In the genomic region with DNA sequence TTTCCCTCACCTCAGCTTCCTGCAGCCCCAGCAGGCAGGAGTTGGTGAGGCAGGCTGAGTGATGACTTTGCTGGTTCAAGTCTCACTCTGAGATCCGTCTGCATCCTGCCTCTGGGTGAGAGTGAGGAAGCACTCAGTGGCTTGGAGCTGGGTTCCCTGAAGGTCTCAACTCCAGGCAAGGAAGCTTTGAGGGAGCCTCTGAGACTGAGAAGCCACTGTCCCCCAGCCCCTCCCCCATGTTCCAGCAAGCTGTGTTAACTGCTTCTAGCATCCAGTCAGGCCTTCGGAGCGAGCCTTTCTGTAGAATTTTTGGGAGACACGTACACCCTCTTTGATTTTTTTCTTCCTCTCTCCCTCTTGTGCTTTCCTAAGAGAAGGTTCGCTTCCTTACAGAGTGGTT, we compare ENCODE assay signal across 9 mouse cellular contexts. TPM values are rescaled to one million over a fixed set of nuclear protein-coding genes. Genes with fewer than 3 reads are reported as not detected.
DNase-seq lines count a peak whose midpoint lies in the region; ATAC-seq and TF ChIP-seq lines count a peak whose summit lies in the region.
"Had no signal": no experiment of that assay in that cellular context is flagged by ENCODE, and none has a peak within 500 bp of the region (broad histone marks: within the 10 kb centered on the region; RNA-seq: fewer than 3 reads in every experiment).

No protein-coding gene starts in this region.

- no peaks in the 10 kb centered on the region for H3K9me3 ChIP-seq in kidney, embryonic 15.5 days (replicated peaks)
- H3K9me3 ChIP-seq in forebrain, postnatal 0 days (ENCODE audit: low read length): no peaks in the 10 kb centered on the region
- H3K9me3 ChIP-seq in limb, embryonic 10.5 days (replicated peaks): no peaks in the 10 kb centered on the region
- no peaks in the 10 kb centered on the region for H3K9me3 ChIP-seq in neural tube, embryonic 15.5 days (replicated peaks)

- no peaks in the 10 kb centered on the region for H3K36me3 ChIP-seq in kidney, embryonic 15.5 days
- no peaks in the 10 kb centered on the region for H3K36me3 ChIP-seq in forebrain, postnatal 0 days (ENCODE audit: insufficient read depth)
- H3K36me3 ChIP-seq in limb, embryonic 10.5 days: peaks cover 78% of the 10 kb centered on the region
- no peaks in the 10 kb centered on the region for H3K36me3 ChIP-seq in neural tube, embryonic 15.5 days

- no peak overlapping the region for H3K9ac ChIP-seq in kidney, embryonic 15.5 days
- H3K9ac ChIP-seq in forebrain, postnatal 0 days: no peak overlapping the region
- H3K9ac ChIP-seq in neural tube, embryonic 15.5 days (replicated peaks): no peak overlapping the region

- 23% methylated on average over 5 of the region's 5 CpGs for WGBS in kidney, embryonic 15.5 days
- 21% methylated on average over 5 of the region's 5 CpGs for WGBS in forebrain, postnatal 0 days
- 13% methylated on average over 5 of the region's 5 CpGs for WGBS in limb, embryonic 10.5 days
- WGBS in neural tube, embryonic 15.5 days: 23% methylated on average over 5 of the region's 5 CpGs

- no peak for ATAC-seq in kidney, embryonic 15.5 days (replicated peaks; ENCODE audit: low FRiP score)
- no peak for ATAC-seq in forebrain, postnatal 0 days
- no peak for ATAC-seq in neural tube, embryonic 15.5 days (ENCODE audit: low FRiP score)
- ATAC-seq in erythroblast, adult 5-6 weeks (replicated peaks; ENCODE audit: low FRiP score, poor library complexity, severe bottlenecking): no peak

- no peak for DNase-seq in kidney, postnatal 14 days
- DNase-seq in forebrain, postnatal 0 days: peak; percentile 3
- peak; percentile 45 for DNase-seq in limb, embryonic 10.5 days (ENCODE audit: low spot score)
- DNase-seq in spleen, postnatal 4 days (ENCODE audit: low spot score in 2 of 2): no peak
- no peak for DNase-seq in adipocyte (ENCODE audit: low spot score)
- DNase-seq: cerebellum, postnatal 14 days had no signal

- H3K27me3 ChIP-seq in kidney, embryonic 15.5 days: peaks cover 100% of the 10 kb centered on the region
- H3K27me3 ChIP-seq in forebrain, postnatal 0 days (ENCODE audit: insufficient read depth, low read length): peaks cover 51% of the 10 kb centered on the region
- H3K27me3 ChIP-seq in limb, embryonic 10.5 days (ENCODE audit: low read depth, poor library complexity, severe bottlenecking): peaks cover 79% of the 10 kb centered on the region
- H3K27me3 ChIP-seq in neural tube, embryonic 15.5 days (replicated peaks): peaks cover 93% of the 10 kb centered on the region

- TF ChIP-seq CTCF in forebrain, postnatal 0 days (IDR thresholded peaks at IDR 0.05; ENCODE audit: low read depth): no peak

- H3K4me1 ChIP-seq in kidney, embryonic 15.5 days: peaks cover 59% of the 10 kb centered on the region
- peaks cover 16% of the 10 kb centered on the region for H3K4me1 ChIP-seq in forebrain, postnatal 0 days (ENCODE audit: insufficient read depth)
- peaks cover 89% of the 10 kb centered on the region for H3K4me1 ChIP-seq in limb, embryonic 10.5 days
- H3K4me1 ChIP-seq in neural tube, embryonic 15.5 days: peaks cover 50% of the 10 kb centered on the region

- peak overlapping the region; percentile 89 for H3K4me2 ChIP-seq in kidney, embryonic 15.5 days
- H3K4me2 ChIP-seq in forebrain, postnatal 0 days (ENCODE audit: low read depth): no peak overlapping the region
- peak overlapping the region; percentile 94 for H3K4me2 ChIP-seq in neural tube, embryonic 15.5 days

- H3K27ac ChIP-seq in kidney, embryonic 15.5 days: no peak overlapping the region
- H3K27ac ChIP-seq in forebrain, postnatal 0 days (ENCODE audit: low read depth, low read length): no peak overlapping the region
- peak overlapping the region; percentile 95 for H3K27ac ChIP-seq in limb, embryonic 10.5 days
- no peak overlapping the region for H3K27ac ChIP-seq in neural tube, embryonic 15.5 days (replicated peaks)

- peak overlapping the region; percentile 50; the same call in 1 of the 2 replicates for H3K4me3 ChIP-seq in kidney, embryonic 15.5 days (replicated peaks)
- no peak overlapping the region for H3K4me3 ChIP-seq in forebrain, postnatal 0 days (ENCODE audit: low read depth, low read length)
- H3K4me3 ChIP-seq in limb, embryonic 10.5 days: peak overlapping the region; percentile 81
- no peak overlapping the region for H3K4me3 ChIP-seq in neural tube, embryonic 15.5 days (replicated peaks)

RNA-seq across cellular contexts. Expression of gene Cyp26b1, which starts 10.9 kb away (rescaled TPM):
- 5.7 and 6.4 TPM in 2 replicates for polyA plus RNA-seq in kidney, embryonic 15.5 days (2015; fragmentation: Nextera tagmentation; extraction: Ambion mirVana)
- total RNA-seq in forebrain, postnatal 0 days (2014; rRNA removed): 7.5 and 10.6 TPM in 2 replicates
- polyA plus RNA-seq in forebrain, postnatal 0 days (2015; fragmentation: Nextera tagmentation; extraction: Ambion mirVana): 5.2 and 6.5 TPM in 2 replicates
- 32.7 and 47.1 TPM in 2 replicates for polyA plus RNA-seq in limb, embryonic 10.5 days (2016; fragmentation: Nextera tagmentation; extraction: Ambion mirVana)
- polyA plus RNA-seq in neural tube, embryonic 15.5 days (2015; fragmentation: Nextera tagmentation; extraction: Ambion mirVana): 10.2 and 11.6 TPM in 2 replicates
- total RNA-seq in erythroblast, adult 5-6 weeks (2015; ENCODE audit: low replicate concordance): not detected in 2 replicates
- not detected in 2 replicates for total RNA-seq in erythroblast, adult 5-6 weeks (2017; ENCODE audit: low replicate concordance)

Comparison
In these comparisons a context has a peak if more than half of its experiments do, and no peak if none do; other contexts are left out.
1. H3K4me3 ChIP-seq: peak in kidney, embryonic 15.5 days (single experiment) and limb, embryonic 10.5 days (single experiment); none in forebrain, postnatal 0 days (single experiment) and neural tube, embryonic 15.5 days (single experiment).
2. DNase-seq: peak in forebrain, postnatal 0 days (single experiment) and limb, embryonic 10.5 days (single experiment); none in kidney, postnatal 14 days (single experiment), spleen, postnatal 4 days (0 of 2) and adipocyte (single experiment).